Mouse (Mus musculus) CH12.LX (cell line): ENCODE results near the gene Adam15.

ENCODE experiments used
- CTCF ChIP-seq, 2 experiments: IDR thresholded peaks in 1 of 2; conservative IDR thresholded peaks in 1 of 2; 2 replicates each; pipeline ENCODE4 v1.5.1; 2011 to 2012; ENCODE audit warnings: low read depth in 2 of 2, low read length in 2 of 2, improper control_type of control experiment in 1 of 2, inconsistent platforms in 1 of 2, mild to moderate bottlenecking in 1 of 2, moderate library complexity in 1 of 2
- E2F4 ChIP-seq: IDR thresholded peaks from 2 replicates; pipeline ENCODE4 v1.6.1; 2011; ENCODE audit warnings: low read depth, low read length, improper control_type of control experiment; ENCODE audit not compliant: insufficient replicate concordance
- MXI1 ChIP-seq: IDR thresholded peaks from 2 replicates; pipeline ENCODE4 v1.6.1; 2011; ENCODE audit warnings: mild to moderate bottlenecking, low read depth, low read length, improper control_type of control experiment
- PAX5 ChIP-seq: IDR thresholded peaks from 2 replicates; pipeline ENCODE4 v1.6.1; 2012; ENCODE audit warnings: low read length, inconsistent platforms, mixed read lengths
- SMC3 ChIP-seq: IDR thresholded peaks from 2 replicates; pipeline ENCODE4 v1.6.1; 2011; ENCODE audit warnings: low read depth, low read length, improper control_type of control experiment
- TCF12 ChIP-seq: IDR thresholded peaks from 2 replicates; pipeline ENCODE4 v1.6.1; 2014; ENCODE audit warnings: low read depth, mild to moderate bottlenecking, inconsistent platforms, low read length, improper control_type of control experiment

DNA sequence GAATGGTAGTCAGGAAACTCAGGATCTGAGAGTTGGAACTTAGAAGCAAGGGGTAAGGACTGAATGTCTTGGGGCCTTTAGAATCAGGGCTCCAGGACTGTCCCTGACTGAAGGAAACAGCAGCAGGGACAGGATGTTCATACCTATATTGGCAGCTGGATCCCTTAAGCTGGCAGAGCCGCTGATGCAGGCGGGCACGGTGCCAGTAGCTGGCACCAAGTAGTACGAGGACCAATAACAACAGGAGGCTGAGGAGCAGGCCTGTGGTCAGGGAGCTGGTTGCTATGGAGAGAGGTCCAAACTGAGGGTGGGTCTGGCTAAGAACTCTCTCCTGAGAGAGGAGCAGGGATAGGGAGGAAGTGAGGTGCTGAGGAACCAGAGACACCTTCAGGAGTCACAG is 8.0 kb downstream of the Adam15 start:
- no peak for TF ChIP-seq MXI1
- no peak for TF ChIP-seq CTCF (conservative IDR thresholded peaks at IDR 0.05 in 1 of 2, IDR thresholded peaks at IDR 0.05 in 1 of 2; ENCODE audit: low read depth in 2 of 2, low read length in 2 of 2)
- TF ChIP-seq PAX5: no peak
- TF ChIP-seq TCF12: no peak
- no peak for TF ChIP-seq E2F4
- no peak for TF ChIP-seq SMC3
